Mouse (Mus musculus): ENCODE data around the gene a. TPM values are rescaled to one million over a fixed set of nuclear protein-coding genes. Genes with fewer than 3 reads are reported as not detected.

a gene
- polyA plus RNA-seq, 1 experiment from 2014 or later: not detected

GRCm38 (mm10) chr2:155090909-155091742 lies 299.9 kb downstream of the a start:
- Histone ChIP-seq H3K4me2 (ENCODE audit: low read depth, low read length) (peak overlapping the region; percentile 47), H3K9ac (ENCODE audit: low read depth, low read length) (peak overlapping the region; percentile 5; the same call in 1 of the 2 replicates), H3K9me3 (replicated peaks; ENCODE audit: control insufficient read depth, low read length) (no peaks in the 10 kb centered on the region), H3K4me1 (ENCODE audit: control insufficient read depth, low read depth, low read length) (peaks cover 31% of the 10 kb centered on the region), H3K36me3 (ENCODE audit: control insufficient read depth, insufficient read depth) (no peaks in the 10 kb centered on the region), H3K27me3 (ENCODE audit: control insufficient read depth, insufficient read depth, low read depth, low read length) (no peaks in the 10 kb centered on the region), H3K27ac (ENCODE audit: low read length) (peak overlapping the region; percentile 81), H3K4me3 (ENCODE audit: low read depth, low read length) (peak overlapping the region; percentile 12; the same call in 1 of the 2 replicates)
- WGBS (ENCODE audit: insufficient replicate concordance): 21% methylated on average over 13 of the region's 13 CpGs
- peak; percentile 93 for ATAC-seq (ENCODE audit: low read depth)

- Histone ChIP-seq H3K4me3 (ENCODE audit: low read depth, low read length) (no peak overlapping the region), H3K4me2 (ENCODE audit: low read depth, low read length) (peak overlapping the region; percentile 47), H3K36me3 (ENCODE audit: control insufficient read depth, insufficient read depth) (no peaks in the 10 kb centered on the region), H3K9ac (ENCODE audit: low read depth, low read length) (peak overlapping the region; percentile 5; the same call in 1 of the 2 replicates), H3K9me3 (replicated peaks; ENCODE audit: control insufficient read depth, low read length) (no peaks in the 10 kb centered on the region), H3K4me1 (ENCODE audit: control insufficient read depth, low read depth, low read length) (peaks cover 31% of the 10 kb centered on the region), H3K27ac (ENCODE audit: low read length) (peak overlapping the region; percentile 81), H3K27me3 (ENCODE audit: control insufficient read depth, insufficient read depth, low read depth, low read length) (no peaks in the 10 kb centered on the region)
- peak; percentile 65 for ATAC-seq (ENCODE audit: low read depth)
- 56% methylated on average over 3 of the region's 3 CpGs for WGBS (ENCODE audit: insufficient replicate concordance)
These were observed 300.5 kb downstream of the a start for GRCm38 (mm10) chr2:155091743-155092075.

DNA sequence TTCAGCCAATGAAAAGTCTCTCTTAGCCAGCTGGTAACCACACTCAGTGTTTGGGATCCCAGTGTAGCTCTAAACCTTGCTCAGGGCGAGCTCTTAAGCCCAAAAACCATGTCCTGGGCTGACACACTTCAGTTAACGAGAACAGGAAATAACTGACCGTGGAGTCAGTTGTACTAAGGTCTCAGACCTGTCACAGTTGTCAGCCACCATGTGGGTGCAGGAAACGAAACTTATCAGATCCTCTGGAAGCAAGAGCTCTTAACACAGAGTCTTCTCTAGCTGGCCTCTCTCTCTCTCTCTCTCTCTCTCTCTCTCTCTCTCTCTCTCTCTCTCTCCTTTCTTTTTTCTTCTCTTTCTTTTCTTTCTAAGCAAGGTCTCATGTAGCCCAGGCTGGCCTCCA lies 302.2 kb downstream of the a start:
- ATAC-seq (ENCODE audit: low read depth): no peak
- Histone ChIP-seq H3K36me3 (ENCODE audit: control insufficient read depth, insufficient read depth) (no peaks in the 10 kb centered on the region), H3K4me2 (ENCODE audit: low read depth, low read length) (no peak overlapping the region), H3K4me1 (ENCODE audit: control insufficient read depth, low read depth, low read length) (peaks cover 30% of the 10 kb centered on the region), H3K9ac (ENCODE audit: low read depth, low read length) (no peak overlapping the region), H3K27me3 (ENCODE audit: control insufficient read depth, insufficient read depth, low read depth, low read length) (no peaks in the 10 kb centered on the region), H3K27ac (ENCODE audit: low read length) (peak overlapping the region; percentile 15; the same call in 1 of the 2 replicates), H3K9me3 (replicated peaks; ENCODE audit: control insufficient read depth, low read length) (no peaks in the 10 kb centered on the region), H3K4me3 (ENCODE audit: low read depth, low read length) (no peak overlapping the region)
- WGBS (ENCODE audit: insufficient replicate concordance): 21% methylated on average over 4 of the region's 4 CpGs

- H3K9me3 ChIP-seq (replicated peaks; ENCODE audit: control insufficient read depth, low read length): no peaks in the 10 kb centered on the region
- 73% methylated on average over 9 of the region's 9 CpGs for WGBS (ENCODE audit: insufficient replicate concordance)
- H3K27ac ChIP-seq (ENCODE audit: low read length): no peak overlapping the region
These were observed 307.6 kb downstream of the a start for GRCm38 (mm10) chr2:155098720-155099380.

DNA sequence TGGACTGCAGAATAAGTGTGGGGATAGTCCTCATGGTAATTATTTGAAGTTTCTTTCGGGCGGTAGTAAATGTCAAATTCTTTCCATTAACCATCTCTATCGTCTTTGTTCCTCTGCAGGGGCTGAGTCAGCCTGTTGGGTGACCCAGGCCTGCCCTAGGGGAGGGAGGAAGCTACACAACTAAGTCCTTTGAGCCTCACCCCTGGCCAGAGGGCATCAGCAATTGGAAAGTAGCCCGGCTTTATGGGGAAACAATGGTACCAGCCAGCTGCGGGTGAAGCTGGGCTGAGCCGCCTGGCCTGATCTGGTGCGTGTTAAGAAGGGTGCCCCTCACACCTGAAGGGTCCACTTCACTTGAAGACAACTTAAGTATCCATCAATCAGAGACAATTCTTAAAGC lies 308.2 kb downstream of the a start:
- ATAC-seq (ENCODE audit: low read depth): no peak
- Histone ChIP-seq H3K9me3 (replicated peaks; ENCODE audit: control insufficient read depth, low read length) (no peaks in the 10 kb centered on the region), H3K27me3 (ENCODE audit: control insufficient read depth, insufficient read depth, low read depth, low read length) (no peaks in the 10 kb centered on the region), H3K4me3 (ENCODE audit: low read depth, low read length) (no peak overlapping the region), H3K4me2 (ENCODE audit: low read depth, low read length) (no peak overlapping the region), H3K27ac (ENCODE audit: low read length) (no peak overlapping the region), H3K4me1 (ENCODE audit: control insufficient read depth, low read depth, low read length) (peaks cover 12% of the 10 kb centered on the region), H3K36me3 (ENCODE audit: control insufficient read depth, insufficient read depth) (no peaks in the 10 kb centered on the region), H3K9ac (ENCODE audit: low read depth, low read length) (no peak overlapping the region)
- WGBS (ENCODE audit: insufficient replicate concordance): 76% methylated on average over 7 of the region's 7 CpGs

More at GRCm38 (mm10) chr2:155098720-155099380, 307.6 kb downstream of the a start:
- ATAC-seq (ENCODE audit: low read depth): no peak
- Histone ChIP-seq H3K27me3 (ENCODE audit: control insufficient read depth, insufficient read depth, low read depth, low read length) (no peaks in the 10 kb centered on the region), H3K9ac (ENCODE audit: low read depth, low read length) (no peak overlapping the region), H3K4me2 (ENCODE audit: low read depth, low read length) (no peak overlapping the region), H3K36me3 (ENCODE audit: control insufficient read depth, insufficient read depth) (no peaks in the 10 kb centered on the region), H3K4me3 (ENCODE audit: low read depth, low read length) (no peak overlapping the region), H3K4me1 (ENCODE audit: control insufficient read depth, low read depth, low read length) (peaks cover 12% of the 10 kb centered on the region)

- Histone ChIP-seq H3K4me3 (ENCODE audit: low read depth, low read length) (no peak overlapping the region), H3K4me1 (ENCODE audit: control insufficient read depth, low read depth, low read length) (peaks cover 12% of the 10 kb centered on the region), H3K27me3 (ENCODE audit: control insufficient read depth, insufficient read depth, low read depth, low read length) (no peaks in the 10 kb centered on the region), H3K9ac (ENCODE audit: low read depth, low read length) (no peak overlapping the region), H3K36me3 (ENCODE audit: control insufficient read depth, insufficient read depth) (no peaks in the 10 kb centered on the region), H3K9me3 (replicated peaks; ENCODE audit: control insufficient read depth, low read length) (no peaks in the 10 kb centered on the region), H3K4me2 (ENCODE audit: low read depth, low read length) (no peak overlapping the region), H3K27ac (ENCODE audit: low read length) (no peak overlapping the region)
- WGBS (ENCODE audit: insufficient replicate concordance): 71% methylated on average over 14 of the region's 14 CpGs
- no peak for ATAC-seq (ENCODE audit: low read depth)
These were observed 309.0 kb downstream of the a start for GRCm38 (mm10) chr2:155099994-155100795.

Other genes starting within 250 kb of the a start
- 1.8 and 2.2 TPM in 2 replicates for gene 1700003F12Rik, start 244.3 kb upstream of the a start, polyA plus RNA-seq (2015; fragmentation: Nextera tagmentation; extraction: Ambion mirVana)
- 0.08 TPM in 1 of 2 replicates, not detected in the other for gene Actl10, start 239.6 kb upstream of the a start, polyA plus RNA-seq (2015; fragmentation: Nextera tagmentation; extraction: Ambion mirVana)
- gene Necab3, start 232.5 kb upstream of the a start, polyA plus RNA-seq (2015; fragmentation: Nextera tagmentation; extraction: Ambion mirVana): 0.44 and 0.73 TPM in 2 replicates
- gene E2f1, start 221.5 kb upstream of the a start, polyA plus RNA-seq (2015; fragmentation: Nextera tagmentation; extraction: Ambion mirVana): 9.8 and 14.5 TPM in 2 replicates
- gene Pxmp4, start 187.7 kb upstream of the a start, polyA plus RNA-seq (2015; fragmentation: Nextera tagmentation; extraction: Ambion mirVana): 43.0 and 44.9 TPM in 2 replicates
- gene Zfp341, start 178.1 kb upstream of the a start, polyA plus RNA-seq (2015; fragmentation: Nextera tagmentation; extraction: Ambion mirVana): 1.7 and 2.3 TPM in 2 replicates
- gene 4930519P11Rik, start 178.0 kb upstream of the a start, polyA plus RNA-seq (2015; fragmentation: Nextera tagmentation; extraction: Ambion mirVana): 0.19 and 0.20 TPM in 2 replicates
- gene Chmp4b, start 139.7 kb upstream of the a start, polyA plus RNA-seq (2015; fragmentation: Nextera tagmentation; extraction: Ambion mirVana): 9.9 and 10.3 TPM in 2 replicates
- not detected in 2 replicates for gene Gm14214, start 21.4 kb upstream of the a start, polyA plus RNA-seq (2015; fragmentation: Nextera tagmentation; extraction: Ambion mirVana)
- 21.8 and 23.0 TPM in 2 replicates for gene Raly, start 306 bp upstream of the a start, polyA plus RNA-seq (2015; fragmentation: Nextera tagmentation; extraction: Ambion mirVana)
- gene Eif2s2, start 101.5 kb downstream of the a start, polyA plus RNA-seq (2015; fragmentation: Nextera tagmentation; extraction: Ambion mirVana): 52.8 and 61.4 TPM in 2 replicates
- 0.26 and 0.30 TPM in 2 replicates for gene Gm14226, start 226.9 kb downstream of the a start, polyA plus RNA-seq (2015; fragmentation: Nextera tagmentation; extraction: Ambion mirVana)

Data from liver, embryonic 16.5 days (tissue).